Mouse (Mus musculus) small intestine, adult 2 months (tissue): ENCODE data around the gene Cblb.

Experiments used
- CTCF ChIP-seq: fragments of 200-500 bp; IDR thresholded peaks from 2 replicates; pipeline ENCODE4 v1.5.1; 2012; ENCODE audit warnings: low read depth, mild to moderate bottlenecking, control low read depth, inconsistent platforms, low read length, moderate library complexity, mixed read lengths; ENCODE audit not compliant: insufficient replicate concordance, insufficient read length; ENCODE audit errors: extremely low read depth
- POLR2A ChIP-seq: fragments of 200-500 bp; IDR thresholded peaks from 2 replicates; pipeline ENCODE4 v1.6.1; 2012; ENCODE audit warnings: low read depth, mild to moderate bottlenecking, control low read depth, inconsistent platforms, low read length, moderate library complexity

DNA sequence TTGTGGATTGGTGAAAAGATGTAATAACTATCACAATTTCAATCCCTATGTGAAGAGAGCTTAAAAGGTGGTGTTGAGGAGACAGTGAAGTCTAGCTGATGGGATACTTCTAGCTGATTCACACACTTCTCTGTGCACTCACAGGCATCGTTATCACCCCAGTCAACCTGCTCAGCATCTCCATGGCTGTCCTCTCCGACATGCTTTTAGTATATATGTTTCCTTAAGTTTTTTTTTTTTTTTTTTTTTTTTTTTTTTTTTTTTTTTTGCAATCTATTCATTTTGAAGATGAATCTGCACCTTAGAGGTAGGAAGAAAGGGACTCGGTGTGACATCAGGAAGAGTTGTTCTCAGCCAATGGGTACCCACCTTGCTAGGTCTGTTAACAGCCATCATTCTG, 112.8 kb downstream of the Cblb start:
- TF ChIP-seq CTCF = no peak
- TF ChIP-seq POLR2A = no peak
